Mouse (Mus musculus) gastrocnemius, postnatal 4 days (tissue): Measurements from ENCODE around the gene Nudt2. TPM values are rescaled to one million over a fixed set of nuclear protein-coding genes. Genes with fewer than 3 reads are reported as not detected.
"Not testable (repeated sequence)": the region's sequence is repeated elsewhere in the genome, so short reads cannot be mapped to it uniquely, and the experiment has no call there.

ENCODE experiments used
- DNase-seq, 2 experiments: peaks; one replicate each; pipeline ENCODE4 v3.0.0; 2021 to 2022; ENCODE audit warnings: low spot score in 2 of 2, mixed read lengths in 2 of 2
- long read RNA-seq, 2 experiments: library from polyadenylated mRNA; stranded (forward); transcript quantifications; one replicate each; pipeline ENCODE4 v2.0.0; 2021
- total RNA-seq, 2 experiments: library from RNA; stranded (reverse); gene quantifications; 2 replicates each; pipeline ENCODE4 v1.2.3; 2021

Gene Nudt2
- 10 to 100 TPM; 29.3 to 30.2 TPM for total RNA-seq
- long read RNA-seq, experiment 1, transcript Nudt2-201 (3 exons, 845 nt), result major isoform, 17 of 17 reads
- long read RNA-seq, experiment 1, partial matches to known transcripts, result 0 of 17 reads
- long read RNA-seq, experiment 1, other reads (novel, unspliced or antisense), result 0 of 17 reads
- long read RNA-seq, experiment 2, transcript Nudt2-201 (3 exons, 845 nt), result major isoform, 16 of 22 reads
- long read RNA-seq, experiment 2, partial matches to known transcripts, result 4 of 22 reads
- long read RNA-seq, experiment 2, other reads (novel, unspliced or antisense), result 2 of 22 reads

DNA sequence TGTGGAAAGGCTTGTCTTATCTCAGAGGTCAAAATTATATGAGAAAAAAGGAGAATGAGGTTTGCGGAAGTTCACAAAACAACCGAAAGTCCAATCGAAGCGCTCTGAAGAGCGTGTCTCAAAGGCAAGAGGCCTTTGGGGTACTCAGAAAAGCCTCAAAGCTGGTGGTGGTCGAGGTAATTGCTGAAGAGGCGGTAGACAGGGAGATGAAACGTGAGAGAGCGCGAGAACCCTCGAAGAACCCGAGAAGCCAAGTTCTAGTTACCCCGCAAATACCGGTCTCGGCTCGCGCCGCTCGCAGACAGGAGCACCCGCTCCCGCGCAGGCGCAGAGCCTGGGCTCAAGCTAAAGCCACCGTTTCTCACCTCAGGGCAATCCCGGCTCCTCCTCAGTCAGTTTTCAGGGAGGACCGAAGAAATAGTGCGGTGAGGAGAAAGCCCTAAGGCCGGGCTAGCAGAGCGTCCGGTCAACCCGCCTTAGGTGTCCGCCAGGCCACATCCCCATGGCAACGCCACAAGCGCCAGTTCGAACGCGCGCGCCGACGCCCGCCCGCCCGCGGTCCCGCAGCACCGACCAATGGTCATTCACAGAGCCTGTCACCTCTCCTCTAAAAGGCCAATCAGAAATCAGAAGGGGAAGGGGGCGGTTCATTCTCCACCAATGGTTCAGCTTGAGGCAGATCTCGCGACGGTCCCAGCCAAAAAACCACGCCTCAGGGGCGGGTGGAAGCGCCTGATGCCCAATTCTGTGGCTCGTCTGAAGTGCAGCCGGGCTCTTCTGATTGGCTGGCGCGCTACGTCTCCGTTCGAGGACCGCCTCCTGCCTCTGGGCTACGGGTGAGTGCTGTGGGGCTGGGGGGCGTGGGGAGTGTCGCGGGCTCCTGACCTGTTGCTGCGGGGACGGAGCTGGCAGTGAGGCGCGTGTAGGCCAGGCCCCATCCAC, at the start of gene Nudt2, which contains the start of gene Kif24:
Gene Nudt2, plus strand, starts transcription at position 807 of the 942 bp plus-strand sequence.
Gene Kif24, minus strand, starts transcription at position 543 of the 942 bp plus-strand sequence.
- DNase-seq, result peak; percentile 84 to 97

DNA sequence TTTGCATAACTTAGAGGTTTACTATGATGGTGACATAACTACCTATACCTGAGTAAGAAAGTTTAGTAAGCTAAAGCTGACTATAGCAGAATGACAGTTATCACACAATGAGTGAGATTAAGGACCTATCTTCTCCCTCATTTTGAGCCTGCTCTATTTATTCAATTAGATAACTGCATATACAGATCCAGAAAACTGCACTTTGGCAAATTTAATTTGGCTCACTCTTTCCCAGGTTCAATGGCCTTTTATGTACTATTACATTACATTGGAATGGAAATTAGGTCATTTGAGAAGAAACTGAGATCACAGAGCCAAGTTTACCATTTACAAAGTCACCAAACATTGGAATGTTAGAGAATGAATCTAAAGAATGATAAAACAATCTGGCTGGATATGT, 48.0 kb upstream of the Nudt2 start:
- DNase-seq, result no peak

DNA sequence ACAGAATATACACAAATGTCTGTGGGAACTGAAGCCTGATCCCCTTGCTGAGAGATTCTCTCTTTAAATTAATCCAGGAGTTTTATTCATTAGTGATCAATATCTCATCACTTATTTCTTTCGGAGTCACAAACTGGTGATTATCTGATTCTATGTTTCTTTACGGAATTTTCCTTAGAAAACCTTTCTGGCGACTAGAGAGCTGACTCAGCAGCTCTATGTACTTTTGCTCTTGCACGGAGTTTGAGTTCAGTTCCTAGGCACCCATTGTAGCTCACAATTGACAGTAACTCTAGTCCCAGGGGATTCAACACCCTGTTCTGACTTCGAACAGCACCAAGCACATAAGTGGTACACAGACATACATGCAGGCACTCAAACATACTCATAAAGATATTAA, 26.0 kb upstream of the Nudt2 start:
- no peak for DNase-seq

DNA sequence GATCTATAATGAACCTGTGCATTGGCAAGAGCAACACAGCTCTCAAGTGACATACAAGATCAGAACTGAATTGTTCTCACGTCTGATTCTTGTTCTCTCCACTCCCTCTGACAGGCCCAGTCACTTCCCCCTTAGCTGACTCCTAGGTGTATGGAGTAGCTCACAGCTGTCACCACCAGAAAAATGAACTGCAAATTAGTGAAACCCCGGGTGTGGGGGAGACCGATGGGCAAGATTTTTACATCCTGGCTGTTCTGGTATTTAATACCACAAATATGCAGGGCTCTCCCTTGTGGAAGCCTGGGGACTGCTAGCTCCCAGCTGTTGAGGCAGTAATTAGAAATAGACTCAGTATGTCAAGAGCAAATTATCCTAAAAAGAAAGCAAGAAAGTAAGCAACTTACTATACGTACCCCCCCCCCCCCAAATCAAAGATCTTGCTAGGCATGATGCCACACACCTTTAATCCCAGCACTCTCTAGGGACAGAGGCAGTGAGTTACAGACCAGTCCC, 22.1 kb upstream of the Nudt2 start:
- DNase-seq, result no peak

DNA sequence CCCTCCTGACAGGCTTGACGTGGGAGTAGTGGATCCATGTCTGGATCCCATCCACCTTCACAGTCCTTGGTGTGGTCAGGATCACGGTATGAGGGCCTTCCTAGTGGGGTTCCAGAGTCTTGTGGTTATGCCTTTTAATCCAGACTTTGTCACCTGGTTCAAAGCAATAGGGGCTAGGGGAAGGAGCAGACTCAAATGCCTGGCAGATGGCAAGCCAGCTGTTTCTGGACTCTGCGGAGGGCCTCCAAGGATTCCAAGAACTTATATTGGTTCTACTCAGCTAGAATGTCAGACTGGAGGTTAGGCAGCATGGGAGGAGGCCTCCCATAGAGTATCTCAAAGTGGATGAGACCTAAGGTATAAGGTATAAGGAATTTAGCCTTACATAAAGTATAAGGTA, 17.4 kb upstream of the Nudt2 start:
- no peak for DNase-seq

DNA sequence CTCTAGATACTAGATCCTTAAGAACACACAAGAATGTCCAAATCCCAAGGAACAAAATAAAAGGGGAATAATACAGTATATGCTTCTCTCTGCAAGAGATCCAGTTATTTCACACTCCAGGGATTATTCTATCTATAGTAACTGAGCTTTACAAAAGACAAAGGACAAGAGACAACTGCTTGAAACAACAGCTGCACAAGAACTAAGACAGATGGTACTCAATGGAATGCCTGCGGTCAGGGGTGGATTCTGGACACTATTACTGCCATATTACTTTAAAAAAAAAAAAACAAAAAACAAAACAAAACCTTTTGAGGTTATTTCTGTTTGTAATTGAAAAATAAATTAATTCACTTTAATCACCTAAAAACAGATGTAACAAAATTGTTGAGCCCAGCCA, 4.3 kb upstream of the Nudt2 start:
- DNase-seq, result no peak

DNA sequence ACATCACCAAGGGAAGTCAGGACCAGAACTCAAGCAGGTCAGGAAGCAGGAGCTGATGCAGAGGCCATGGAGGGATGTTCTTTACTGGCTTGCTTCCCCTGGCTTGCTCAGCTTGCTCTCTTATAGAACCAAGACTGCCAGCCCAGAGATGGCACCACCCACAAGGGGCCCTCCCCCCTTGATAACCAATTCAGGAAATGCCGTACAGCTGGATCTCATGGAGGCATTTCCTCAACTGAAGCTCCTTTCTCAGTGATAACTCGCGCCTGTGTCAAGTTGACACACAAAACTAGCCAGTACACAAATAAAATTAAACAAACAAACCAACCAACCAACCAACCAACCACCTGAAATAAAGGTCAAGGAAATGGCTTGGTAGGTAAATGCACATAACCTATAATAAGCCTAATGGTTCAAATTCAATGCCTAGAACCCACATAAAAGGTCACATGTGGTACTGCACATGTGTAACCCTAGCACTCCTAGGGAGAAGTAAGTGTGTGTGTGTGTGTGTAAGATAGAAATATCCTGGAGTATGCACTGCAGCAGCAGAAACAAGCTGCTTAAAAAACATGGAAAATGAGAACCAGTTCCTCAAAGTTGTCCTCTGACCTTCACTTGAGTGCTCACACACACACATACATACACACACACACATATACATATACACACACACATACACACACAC, 1.8 kb upstream of the Nudt2 start:
- not testable (repeated sequence) for DNase-seq

DNA sequence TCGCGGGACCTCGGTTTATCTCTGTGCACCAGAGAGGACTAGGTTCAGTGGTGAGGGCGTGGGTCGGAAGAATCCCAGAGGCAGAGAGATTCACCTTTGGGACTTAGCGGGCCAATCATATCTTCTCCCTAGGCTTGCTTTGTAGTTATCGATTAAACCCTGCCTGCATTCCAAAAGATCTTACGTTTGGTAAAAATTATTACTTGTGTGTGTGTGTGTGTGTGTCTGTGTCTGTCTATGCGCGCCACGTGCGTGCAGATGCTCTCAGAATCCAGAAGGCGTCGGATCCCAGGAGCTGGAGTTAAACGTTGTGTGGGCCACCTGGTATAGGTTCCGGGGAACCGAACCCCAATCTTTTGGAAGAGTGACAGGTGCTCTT, 325 bp downstream of the Nudt2 start:
- no peak for DNase-seq

DNA sequence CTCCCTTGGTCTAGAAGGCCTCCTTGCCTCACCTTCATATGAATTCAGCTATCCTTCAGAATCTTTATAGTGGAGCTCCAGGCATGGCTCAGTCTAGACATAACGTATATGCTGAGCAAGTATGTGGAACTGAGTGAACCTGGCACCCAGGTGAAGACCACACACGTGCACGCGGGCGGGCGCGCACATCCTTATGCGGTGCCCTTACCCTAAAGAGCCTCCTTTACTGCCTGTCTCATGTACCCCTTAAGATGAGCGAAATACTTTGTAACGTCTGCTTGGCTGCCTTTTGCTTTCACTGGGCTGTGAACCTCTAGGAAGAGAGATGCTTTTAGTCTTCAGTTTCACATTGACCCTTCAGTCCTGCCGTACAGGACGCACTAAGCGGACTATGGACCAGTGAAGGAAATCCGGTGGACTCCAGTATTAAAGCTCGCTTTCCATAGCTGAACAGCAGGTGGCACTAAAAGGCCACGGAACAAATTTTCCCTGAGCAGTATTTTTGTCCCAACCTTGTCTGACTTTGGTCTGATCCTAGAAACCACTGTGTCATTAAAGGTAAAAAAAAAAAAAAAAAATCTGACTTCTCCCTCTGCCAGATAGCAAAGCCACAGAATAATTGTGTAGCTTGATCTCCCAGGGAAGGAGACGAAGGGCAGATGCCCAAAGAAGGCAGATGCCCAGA, 3.6 kb downstream of the Nudt2 start:
- peak; percentile 37 to 57 for DNase-seq

DNA sequence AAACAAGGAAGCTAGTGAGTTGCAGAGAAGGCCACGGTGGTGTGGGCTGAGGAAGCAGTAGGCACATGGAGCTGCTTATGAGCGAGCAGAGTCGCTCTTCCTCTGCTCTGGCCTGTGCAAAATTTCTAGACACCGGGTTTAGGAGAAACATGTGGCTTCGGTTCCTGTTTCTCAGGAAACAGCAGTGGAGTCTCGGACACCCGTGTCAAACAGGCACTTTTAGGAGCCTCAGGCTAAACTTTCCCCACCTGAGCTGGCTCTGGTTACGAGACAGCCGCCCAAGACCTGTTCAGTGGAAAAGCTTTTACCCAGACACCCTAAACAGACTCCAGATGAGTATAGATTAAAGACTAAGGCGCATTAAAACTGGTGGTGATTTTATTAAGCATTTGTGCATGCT, 4.2 kb downstream of the Nudt2 start:
- DNase-seq, result no peak

DNA sequence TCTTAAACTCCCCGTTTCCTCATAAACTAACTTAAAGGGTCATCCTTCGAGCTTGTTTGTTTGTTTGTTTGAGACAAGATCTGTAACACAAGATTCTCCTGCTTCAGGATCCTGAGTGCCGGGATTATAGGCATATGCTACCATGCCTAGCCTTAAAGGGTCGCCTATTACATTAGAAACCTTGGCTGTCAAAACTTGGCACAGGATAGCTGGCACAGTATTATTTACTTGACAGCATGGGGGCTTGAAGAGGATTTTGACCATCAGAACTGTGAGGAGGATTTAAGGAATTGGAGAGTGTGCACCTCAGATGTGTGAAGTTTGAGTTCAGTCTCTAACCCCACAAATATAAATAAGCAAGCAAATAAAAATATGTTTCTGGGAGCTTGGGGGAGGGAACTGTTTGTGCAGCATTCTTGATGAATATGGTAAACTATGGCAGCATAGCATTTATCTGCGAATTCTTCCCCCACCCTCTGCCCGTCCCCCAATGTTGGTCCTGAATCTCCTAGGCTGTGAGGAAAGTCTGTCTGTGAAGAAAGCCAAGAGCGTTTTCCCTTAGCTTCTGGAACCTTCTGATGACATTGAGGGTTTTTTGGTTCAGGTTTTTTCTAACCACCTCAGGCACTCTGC, 5.2 kb downstream of the Nudt2 start:
- no peak for DNase-seq

DNA sequence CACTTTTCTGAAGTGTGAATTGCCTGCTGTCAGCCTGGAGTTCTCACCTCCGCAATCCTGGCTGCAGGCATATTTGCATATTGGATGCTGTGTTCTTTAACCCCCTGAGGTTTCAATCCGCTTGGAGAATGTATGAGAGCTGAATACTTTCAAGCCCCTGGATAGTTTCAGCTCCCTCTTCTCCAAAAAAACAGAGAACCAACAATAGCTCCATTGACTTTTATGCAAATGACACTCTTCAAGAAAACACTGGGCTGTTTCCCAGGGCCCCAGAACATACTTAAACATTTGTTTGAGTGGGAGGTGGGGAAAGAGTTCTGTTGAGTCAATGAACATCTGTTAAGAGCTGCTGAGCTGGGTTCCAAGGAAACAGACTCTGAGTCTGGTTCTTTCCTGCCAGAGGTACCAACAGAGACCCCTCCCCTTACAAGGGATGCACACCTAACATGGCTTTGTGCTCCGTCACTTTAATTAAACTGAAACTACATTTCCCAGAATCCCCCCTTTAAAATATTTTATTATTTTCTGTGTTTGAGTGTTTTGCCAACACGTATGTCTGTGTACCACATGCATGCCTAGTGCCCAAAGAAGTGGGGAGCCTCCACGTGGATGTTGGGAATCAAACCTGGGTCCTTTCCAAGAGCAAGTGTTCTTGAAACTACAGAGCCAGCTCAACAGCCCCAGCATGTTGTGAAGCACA, 5.9 kb downstream of the Nudt2 start:
- DNase-seq, result no peak

DNA sequence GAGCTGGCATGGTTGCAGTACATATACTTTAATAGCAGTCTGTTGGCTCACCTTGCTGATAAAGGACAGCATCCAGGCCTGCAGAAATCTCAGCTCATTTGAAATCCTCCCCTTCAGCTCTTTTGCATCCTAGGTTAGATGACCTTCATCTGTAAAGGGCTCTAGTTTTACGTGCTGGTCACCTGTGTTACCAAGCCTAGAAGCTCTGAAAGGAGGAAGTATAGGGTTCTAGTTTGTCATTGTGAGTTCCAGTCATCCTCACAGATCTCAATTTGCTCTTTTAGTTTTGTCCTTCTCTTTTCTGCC, 6.4 kb downstream of the Nudt2 start:
- no peak for DNase-seq

DNA sequence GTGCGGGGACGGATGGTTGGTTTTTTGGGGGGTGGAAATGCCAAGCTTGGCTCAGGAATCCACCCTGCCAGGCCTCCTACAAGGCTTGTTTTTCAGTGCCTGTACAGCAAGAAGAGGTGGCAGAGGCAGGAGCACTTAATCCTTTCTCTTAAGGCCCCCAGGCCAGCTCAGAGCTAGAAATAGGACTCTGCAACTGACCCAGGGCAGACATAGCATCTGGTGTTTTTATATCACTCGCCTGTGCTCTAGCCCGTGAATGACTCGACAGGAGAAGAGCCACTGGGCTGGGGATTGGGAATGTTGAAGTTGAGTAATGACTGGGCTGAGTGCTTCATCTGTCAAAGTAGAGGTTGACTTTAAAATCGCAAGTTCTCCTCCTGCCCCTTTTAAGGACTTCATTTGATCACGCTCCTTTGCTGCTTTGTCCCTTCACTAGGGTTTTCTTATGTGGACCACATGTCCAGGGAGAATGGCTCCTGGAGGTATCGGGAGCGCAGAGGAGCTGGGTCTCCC, 12.8 kb downstream of the Nudt2 start:
- no peak for DNase-seq

DNA sequence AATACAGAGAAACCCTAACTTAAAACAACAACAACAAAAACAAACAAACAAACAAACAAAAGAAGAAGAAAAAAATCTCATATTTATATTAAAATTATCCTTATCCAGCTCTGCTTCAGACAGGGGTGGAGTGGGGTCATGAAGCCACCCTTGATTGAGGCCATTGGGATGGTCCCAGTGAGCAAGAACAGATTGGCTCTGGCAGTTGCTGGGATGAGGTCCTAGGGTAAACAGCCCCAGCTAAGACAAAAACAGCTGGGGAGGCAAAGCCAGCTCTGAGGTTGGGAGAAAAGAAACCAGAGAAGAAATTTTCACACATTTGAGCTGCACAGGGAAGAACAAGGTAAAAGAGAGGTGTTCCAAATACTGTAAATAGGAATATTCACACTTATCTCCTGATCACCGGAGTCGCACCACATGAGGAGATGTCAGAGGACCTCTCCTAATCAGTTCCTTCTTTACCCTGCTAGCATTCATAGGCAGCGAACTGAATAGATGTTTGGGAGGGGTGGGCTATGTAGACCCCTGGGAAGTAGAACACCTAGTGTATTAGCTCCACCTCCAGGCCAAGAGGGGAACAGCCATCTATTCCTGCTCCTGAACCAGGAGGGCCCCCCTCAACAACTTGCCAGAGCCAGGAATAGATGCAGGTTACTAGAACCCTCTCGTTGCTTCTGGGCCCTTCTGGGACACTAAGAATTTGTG, 14.0 kb downstream of the Nudt2 start:
- DNase-seq, result no peak

DNA sequence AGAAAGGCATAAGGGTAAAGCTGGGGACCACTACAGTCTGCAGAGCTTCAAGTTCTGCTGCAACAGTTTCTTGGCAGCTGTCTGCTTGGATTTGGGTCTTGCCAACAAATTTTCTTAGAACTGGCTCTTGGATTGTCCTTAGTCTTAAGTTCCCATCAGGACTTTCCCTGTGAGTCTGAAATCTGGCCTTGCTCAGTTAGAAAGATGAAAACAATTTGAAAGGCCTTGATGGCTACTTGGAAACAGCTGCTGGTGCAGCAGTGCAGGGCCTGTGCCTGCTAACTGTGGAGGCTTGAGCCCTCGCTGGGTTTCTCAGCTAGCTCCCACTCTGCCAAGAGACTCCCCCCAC, 14.5 kb downstream of the Nudt2 start:
- DNase-seq, result peak in 1 of 2 experiments; percentile 32

DNA sequence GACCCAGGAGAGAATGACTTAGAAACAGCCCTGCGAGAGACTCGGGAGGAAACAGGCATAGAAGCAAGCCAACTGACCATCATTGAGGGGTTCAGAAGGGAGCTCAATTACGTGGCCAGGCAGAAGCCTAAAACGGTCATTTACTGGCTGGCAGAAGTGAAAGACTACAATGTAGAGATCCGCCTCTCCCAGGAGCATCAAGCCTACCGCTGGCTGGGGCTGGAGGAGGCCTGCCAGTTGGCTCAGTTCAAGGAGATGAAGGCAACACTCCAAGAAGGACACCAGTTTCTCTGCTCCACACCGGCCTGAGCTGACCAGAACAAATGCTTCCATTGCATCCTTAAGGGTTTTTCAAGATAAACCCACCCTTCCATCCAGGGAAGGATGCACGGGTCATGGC, 15.3 kb downstream of the Nudt2 start:
- peak in 1 of 2 experiments; percentile 62 for DNase-seq

DNA sequence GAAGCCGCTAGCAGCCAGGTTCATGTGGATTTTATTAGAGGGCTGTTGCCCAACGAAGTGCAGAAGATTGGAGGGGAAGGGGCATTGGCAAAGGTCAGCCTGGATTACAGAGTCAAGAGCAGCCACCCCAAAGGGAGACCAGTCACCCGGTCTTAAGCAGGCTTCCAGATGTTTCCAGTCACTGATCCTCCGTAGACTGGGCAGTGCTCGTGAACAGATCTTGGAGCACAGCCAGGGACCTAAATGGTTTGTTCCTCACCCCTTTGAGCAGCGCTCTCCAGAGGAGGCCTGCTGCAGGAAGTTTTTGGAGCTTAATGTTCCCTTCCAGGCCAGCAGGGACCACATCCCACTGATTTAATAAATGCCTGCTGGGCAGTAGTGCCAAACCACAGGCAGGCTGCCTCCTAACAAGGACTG, 16.7 kb downstream of the Nudt2 start:
- DNase-seq, result peak in 1 of 2 experiments; percentile 66

DNA sequence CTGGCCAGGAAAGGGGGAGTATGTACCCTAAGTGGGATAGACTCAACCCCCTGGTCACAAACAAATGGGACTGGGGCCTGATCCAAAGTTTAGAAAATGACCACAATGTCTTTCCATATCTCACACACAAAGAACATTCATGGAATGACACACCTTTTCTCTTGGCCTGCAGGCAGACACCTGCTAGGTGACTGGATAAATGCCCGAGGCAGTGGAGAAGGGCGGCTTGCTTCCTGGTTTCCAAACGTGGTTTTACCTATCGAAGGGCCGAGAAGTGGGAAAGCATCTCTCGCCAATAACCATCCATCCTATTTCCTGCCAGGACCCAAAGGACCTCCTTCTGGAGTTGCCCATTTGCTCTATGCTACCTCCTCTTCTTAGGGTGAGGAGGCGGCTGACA, 28.0 kb downstream of the Nudt2 start:
- DNase-seq, result no peak
